Mouse (Mus musculus) liver, embryonic 12.5 days (tissue): ENCODE results near the gene Sh3bgrl2. TPM values are rescaled to one million over a fixed set of nuclear protein-coding genes. Genes with fewer than 3 reads are reported as not detected.

Source experiments
- ATAC-seq: fragments of 200-750 bp; cut with Nextera tagmentation; 2 replicates; pipeline ENCODE4 v1.8.0; 2017; ENCODE audit warnings: moderate number of reproducible peaks, mild to moderate bottlenecking, moderate library complexity
- H3K27ac ChIP-seq: fragments of 300-500 bp; sonication (generic); 2 replicates; pipeline ENCODE4 v1.5.1; 2016; ENCODE audit warnings: mild to moderate bottlenecking
- H3K27me3 ChIP-seq: fragments of 300-500 bp; sonication (generic); replicated peaks from 2 replicates; pipeline ENCODE4 v1.6.1; 2016; ENCODE audit warnings: mild to moderate bottlenecking, moderate library complexity
- H3K36me3 ChIP-seq: fragments of 300-500 bp; sonication (generic); 2 replicates; pipeline ENCODE4 v1.6.1; 2016; ENCODE audit warnings: mild to moderate bottlenecking, moderate library complexity
- H3K4me1 ChIP-seq: fragments of 300-500 bp; sonication (generic); 2 replicates; pipeline ENCODE4 v1.6.1; 2016
- H3K4me2 ChIP-seq: fragments of 300-500 bp; sonication (generic); 2 replicates; pipeline ENCODE4 v1.6.1; 2016; ENCODE audit warnings: mild to moderate bottlenecking, moderate library complexity
- H3K4me3 ChIP-seq: fragments of 300-500 bp; sonication (generic); 2 replicates; pipeline ENCODE4 v1.5.1; 2016; ENCODE audit warnings: mild to moderate bottlenecking, moderate library complexity
- H3K9ac ChIP-seq: fragments of 300-500 bp; sonication (generic); 2 replicates; pipeline ENCODE4 v1.6.1; 2016; ENCODE audit warnings: mild to moderate bottlenecking, moderate library complexity
- H3K9me3 ChIP-seq: fragments of 300-500 bp; sonication (generic); replicated peaks from 2 replicates; pipeline ENCODE4 v1.6.1; 2016; ENCODE audit warnings: mild to moderate bottlenecking, moderate library complexity
- WGBS: fragments of 180-500 bp; shearing (Covaris S2); methylation state at CpG from one replicate; pipeline ENCODE4 v1.1.7; 2016; ENCODE audit not compliant: insufficient replicate concordance; 5-methylcytosine and 5-hydroxymethylcytosine counted together
- polyA plus RNA-seq: library from polyadenylated mRNA; unstranded; fragments of >200 nt; fragmentation: Nextera tagmentation; extraction: Ambion mirVana; gene quantifications from 2 replicates; pipeline ENCODE4 v1.2.1, GENCODE M21; 2016

Gene Sh3bgrl2
- polyA plus RNA-seq, 1 experiment from 2014 or later = 9.7 TPM

- no peaks in the 10 kb centered on the region for H3K4me1 ChIP-seq
- no peak overlapping the region for H3K4me2 ChIP-seq
- no peaks in the 10 kb centered on the region for H3K9me3 ChIP-seq
- WGBS = 51% methylated on average over 12 of the region's 12 CpGs
- no peak overlapping the region for H3K4me3 ChIP-seq
- no peak overlapping the region for H3K27ac ChIP-seq
- H3K9ac ChIP-seq = no peak overlapping the region
- H3K36me3 ChIP-seq = no peaks in the 10 kb centered on the region
- ATAC-seq = no peak
- H3K27me3 ChIP-seq = peaks cover 8% of the 10 kb centered on the region; the same call in 1 of the 2 replicates
Measured at GRCm38 (mm10) chr9:83681661-83682655, 133.8 kb downstream of the Sh3bgrl2 start.

GRCm38 (mm10) chr9:83686511-83687100 lies 138.5 kb downstream of the Sh3bgrl2 start:
- 40% methylated on average over 18 of the region's 18 CpGs for WGBS
- Histone ChIP-seq H3K4me2 (no peak overlapping the region), H3K36me3 (no peaks in the 10 kb centered on the region), H3K27me3 (peaks cover 8% of the 10 kb centered on the region), H3K9me3 (no peaks in the 10 kb centered on the region), H3K4me1 (no peaks in the 10 kb centered on the region), H3K9ac (no peak overlapping the region), H3K4me3 (no peak overlapping the region), H3K27ac (no peak overlapping the region)
- ATAC-seq = no peak

DNA sequence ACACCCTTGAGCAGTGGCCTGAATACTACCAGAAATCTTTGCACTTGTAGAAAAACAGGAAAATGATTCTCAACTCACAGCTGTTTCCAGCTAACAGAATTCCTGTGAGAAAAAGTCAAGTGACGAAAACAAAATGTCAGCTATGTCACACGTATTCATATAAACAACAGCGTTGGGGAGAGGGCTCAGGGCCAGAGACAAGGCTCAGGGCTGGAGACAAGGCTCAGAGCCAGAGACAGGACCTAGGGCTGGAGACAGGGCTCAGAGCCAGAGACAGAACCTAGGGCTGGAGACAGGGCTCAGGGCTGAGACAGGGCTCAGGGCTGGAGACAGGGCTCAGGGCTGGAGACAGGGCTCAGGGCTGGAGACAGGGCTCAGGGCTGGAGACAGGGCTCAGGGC lies 139.8 kb downstream of the Sh3bgrl2 start:
- ATAC-seq = no peak
- no peak overlapping the region for H3K9ac ChIP-seq
- 54% methylated on average over 3 of the region's 3 CpGs for WGBS
- no peaks in the 10 kb centered on the region for H3K36me3 ChIP-seq
- H3K27ac ChIP-seq = no peak overlapping the region
- H3K4me2 ChIP-seq = no peak overlapping the region
- no peaks in the 10 kb centered on the region for H3K9me3 ChIP-seq
- no peaks in the 10 kb centered on the region for H3K4me1 ChIP-seq
- H3K4me3 ChIP-seq = no peak overlapping the region
- H3K27me3 ChIP-seq = peaks cover 8% of the 10 kb centered on the region

Other genes starting within 250 kb of the Sh3bgrl2 start
- gene Lca5, start 107.2 kb upstream of the Sh3bgrl2 start, polyA plus RNA-seq = 2.5 and 3.2 TPM in 2 replicates